Mouse (Mus musculus): ENCODE results near the gene Slc22a3.

GRCm38 (mm10) chr17:12508376-12508775, 872 bp upstream of the Slc22a3 start:
- TF ChIP-seq CTCF (IDR thresholded peaks at IDR 0.05; ENCODE audit: low read depth), result no peak
- no peak for TF ChIP-seq EP300 (IDR thresholded peaks at IDR 0.05; ENCODE audit: low read depth)
